Mouse (Mus musculus) neural tube, embryonic 10.5 days (tissue): Measurements from ENCODE around the gene Clec2i.
"Not testable (repeated sequence)": the region's sequence is repeated elsewhere in the genome, so short reads cannot be mapped to it uniquely, and the experiment has no call there.

ENCODE experiments used
- DNase-seq: peaks from one replicate; pipeline ENCODE4 v3.0.0-alpha.2; 2017; ENCODE audit warnings: low spot score; ENCODE audit errors: extremely low spot score

Clec2i gene

DNA sequence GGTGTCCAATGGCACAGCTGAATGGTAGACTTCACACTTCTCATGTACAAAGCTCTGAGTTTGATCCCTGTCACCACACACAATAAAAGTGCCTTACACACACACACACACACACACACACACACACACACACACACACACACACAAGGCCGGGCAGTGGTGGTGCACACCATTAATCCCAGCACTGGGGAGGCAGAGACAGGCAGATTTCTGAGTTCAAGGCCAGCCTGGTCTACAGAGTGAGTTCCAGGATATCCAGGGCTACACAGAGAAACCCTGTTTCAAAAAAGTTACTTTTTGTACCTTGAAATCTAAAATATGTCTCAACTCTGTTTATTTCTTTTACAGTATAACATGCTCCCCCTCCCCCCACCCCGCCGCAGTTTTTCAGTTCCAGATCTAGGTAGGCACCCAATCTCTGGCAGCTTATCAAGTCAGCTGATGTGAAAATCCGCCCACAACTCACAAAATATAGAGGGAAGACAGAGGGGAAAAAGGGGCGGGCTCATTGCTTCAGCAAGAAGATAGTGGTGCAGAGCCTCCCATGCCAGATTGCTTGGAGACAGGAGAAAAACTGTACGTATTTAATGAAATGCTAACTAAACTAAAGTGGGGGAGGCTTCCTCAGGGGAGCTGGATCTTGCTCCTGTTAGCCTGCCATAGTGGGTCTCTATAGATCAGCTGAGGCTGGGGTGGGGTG is at the start of gene Clec2i:
Gene Clec2i (plus strand): TSS at position 498 of the 700 bp plus-strand sequence.
- not testable (repeated sequence) for DNase-seq

DNA sequence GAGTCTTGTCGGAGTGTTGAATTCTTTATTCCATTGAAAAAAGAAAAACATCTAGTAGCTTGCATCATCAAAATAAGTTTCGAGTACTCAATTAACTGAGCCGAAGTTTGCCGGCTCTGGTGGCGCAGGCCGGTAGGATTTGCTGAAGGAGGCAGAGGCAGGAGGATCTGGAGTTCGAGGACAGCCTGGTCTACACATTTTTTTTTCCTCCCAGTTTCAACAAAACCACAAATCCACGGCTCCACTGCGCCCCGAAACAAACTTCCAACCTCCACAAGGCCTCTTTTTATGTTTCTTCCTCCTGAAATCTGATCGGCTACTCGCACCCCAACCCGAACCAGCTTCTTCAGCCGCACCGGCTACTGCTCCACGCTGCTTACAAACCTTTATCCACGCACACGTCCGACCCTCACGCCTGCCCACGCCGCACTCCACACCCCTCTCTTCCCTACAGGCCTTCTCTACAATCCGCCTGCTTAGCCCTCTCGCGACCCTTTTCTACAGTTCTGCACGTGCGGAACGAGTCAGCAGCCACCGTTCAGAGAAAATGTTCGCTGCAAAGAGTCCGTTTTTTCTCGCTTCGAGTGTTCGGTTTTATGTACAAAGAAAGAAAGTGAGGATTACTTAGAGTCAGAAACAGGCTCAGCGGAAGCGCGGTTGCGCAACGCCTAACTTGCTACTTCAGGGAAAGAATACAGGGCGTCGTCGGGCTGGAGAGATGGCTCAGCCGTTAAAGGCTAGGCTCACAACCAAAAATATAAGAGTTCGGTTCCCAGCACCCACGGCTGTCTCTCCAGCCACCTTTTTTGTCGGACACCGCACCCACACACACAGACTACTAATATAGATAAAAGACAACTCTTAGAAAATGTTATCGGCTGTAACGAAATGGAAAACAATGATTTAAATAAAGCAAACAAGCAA is 48.8 kb upstream of the Clec2i start:
- DNase-seq, result peak; percentile 91

DNA sequence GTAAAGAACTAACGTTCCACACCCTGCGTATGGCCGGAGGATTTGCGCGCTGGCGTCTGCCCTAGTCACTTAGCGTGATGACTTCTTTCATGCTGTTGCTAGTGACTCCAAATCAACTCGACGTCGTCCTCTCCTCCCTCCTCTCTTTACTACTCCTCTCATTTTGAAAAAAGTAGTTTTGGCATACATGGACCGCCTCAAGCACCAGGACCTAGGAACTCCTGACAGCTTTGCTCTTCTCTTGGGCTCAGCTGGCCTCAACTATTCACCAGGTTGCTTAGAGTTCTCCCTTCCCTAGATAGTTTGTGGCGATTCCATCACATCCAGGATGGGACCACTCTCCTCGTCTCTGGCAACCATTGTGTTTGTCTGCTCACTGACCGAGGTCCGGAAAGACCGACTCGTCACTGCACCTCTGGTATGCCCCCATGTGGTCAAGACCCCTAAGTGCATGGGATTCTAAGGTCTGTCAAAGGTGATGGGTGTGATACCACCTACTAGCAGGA is 48.1 kb upstream of the Clec2i start:
- DNase-seq, result peak; percentile 85

DNA sequence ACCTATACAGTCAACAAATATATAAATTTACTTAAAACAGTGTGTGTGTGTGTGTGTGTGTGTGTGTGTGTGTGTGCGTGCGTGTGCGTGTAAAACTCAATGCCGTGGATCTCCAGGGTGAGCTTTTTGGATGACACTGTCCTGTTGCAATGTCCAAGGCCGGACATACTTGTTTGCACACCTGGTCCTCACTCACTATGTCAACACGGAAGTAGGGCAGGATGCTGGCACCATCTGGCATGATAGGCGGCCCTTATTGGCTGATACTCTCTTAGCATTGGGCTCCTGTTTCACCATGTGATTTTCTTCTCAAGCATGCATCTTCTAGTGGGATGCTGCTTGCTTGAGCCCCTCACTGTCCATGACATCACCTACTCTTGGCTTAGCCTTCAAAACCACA is 47.5 kb upstream of the Clec2i start:
- DNase-seq, result peak; percentile 23

DNA sequence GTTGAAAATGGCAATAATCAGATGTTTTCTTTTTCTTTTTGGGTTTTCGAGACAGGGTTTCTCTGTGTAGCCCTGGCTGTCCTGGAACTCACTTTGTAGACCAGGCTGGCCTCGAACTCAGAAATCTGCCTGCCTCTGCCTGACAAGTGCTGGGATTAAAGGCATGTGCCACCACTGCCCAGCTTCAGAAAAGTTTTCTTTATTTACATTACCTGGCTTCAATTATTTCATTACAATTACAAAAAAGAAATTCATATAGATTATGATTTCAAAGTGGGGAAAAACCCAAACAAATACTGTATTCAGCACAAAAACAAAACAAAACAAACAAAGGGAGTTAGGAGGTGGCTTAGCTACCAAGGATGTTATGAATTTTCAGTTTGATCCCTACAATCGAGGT is 46.7 kb upstream of the Clec2i start:
- DNase-seq, result not testable (repeated sequence)

DNA sequence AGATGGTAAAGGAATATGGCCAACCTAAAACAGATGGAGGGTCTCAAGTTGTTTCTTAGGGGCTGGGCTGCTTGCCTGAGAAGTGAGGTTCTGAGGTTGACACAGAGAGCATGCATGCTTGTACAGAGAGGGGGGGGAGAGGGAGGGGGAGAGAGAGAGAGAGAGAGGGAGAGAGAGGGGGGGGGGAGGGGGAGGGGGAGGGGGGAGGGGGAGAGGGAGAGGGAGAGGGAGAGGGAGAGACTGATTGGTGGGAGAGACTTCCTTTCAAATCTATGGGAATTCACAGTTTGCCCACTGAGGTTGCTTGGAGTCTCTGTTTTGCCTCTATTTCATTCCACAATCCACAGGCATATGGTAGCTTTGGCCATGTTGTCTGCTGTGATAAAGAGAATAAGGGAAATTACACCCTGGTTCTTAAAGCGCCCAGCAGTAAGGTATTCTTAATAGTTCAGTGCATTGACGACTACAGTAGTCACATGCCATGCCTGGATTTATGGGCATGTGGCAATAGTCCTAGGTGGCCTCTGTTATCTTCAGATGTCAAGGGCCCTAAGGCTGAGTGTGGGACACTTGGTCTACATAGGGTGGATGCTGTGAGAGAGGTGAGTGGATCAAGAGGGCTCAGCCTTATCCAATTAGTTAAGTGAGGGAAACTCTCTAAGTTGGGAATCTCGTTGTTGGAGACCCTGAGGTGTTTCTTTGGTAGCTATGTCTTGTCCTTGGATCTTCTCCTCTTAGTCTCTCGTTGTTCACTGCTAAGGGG is 45.9 kb upstream of the Clec2i start:
- no peak for DNase-seq

DNA sequence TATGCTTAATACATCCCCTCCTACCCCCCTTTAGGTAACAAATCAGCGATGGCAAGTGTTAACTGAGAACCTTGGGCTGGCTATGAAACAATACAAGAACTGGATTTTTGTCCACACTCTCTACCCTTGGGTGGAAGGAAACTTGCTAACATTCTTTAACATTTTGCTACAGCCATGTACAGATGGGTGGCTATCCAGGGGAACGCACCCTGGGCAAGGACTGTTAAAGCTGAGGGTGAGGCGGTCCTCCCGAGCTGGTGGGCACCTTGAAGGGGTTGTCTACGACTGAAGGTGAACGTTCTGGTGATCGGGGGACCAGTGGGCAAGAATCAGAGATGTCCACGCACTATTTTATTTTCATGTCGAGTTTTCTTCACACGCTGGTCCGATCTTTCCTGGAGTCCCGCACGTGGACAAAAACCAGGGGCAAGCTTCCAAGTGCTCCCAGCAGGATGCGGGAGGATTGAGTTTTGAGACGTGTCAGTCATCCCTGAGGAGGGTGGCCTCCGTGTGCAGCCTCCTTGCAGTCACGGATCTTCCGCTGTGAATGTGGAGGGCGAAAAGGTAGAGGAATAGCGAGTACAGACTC is 44.9 kb upstream of the Clec2i start:
- DNase-seq, result no peak

DNA sequence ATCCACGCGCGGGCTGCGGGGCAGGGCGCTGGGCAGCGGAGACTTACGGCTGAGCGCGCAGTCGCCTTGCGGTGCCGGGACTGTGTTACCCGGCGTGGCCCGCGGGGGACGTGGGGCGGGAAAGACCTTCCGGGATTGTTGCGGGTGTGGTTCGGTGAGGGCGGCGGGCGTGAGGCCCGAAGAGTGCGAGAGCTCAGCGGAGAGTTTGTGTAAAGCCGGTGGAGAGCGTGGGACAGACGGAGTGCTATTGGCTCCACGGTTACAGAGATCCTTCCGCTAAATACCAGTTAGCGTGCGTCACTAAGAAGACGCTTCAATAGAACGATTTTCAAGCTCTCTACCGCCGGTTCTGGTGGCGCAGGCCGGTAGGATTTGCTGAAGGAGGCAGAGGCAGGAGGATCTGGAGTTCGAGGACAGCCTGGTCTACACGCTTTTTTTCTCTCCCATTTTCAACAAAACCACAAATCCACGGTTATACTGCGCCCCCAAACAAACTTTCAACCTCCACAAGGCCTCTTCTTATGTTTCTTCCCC is 44.4 kb upstream of the Clec2i start:
- peak; percentile 98 for DNase-seq

DNA sequence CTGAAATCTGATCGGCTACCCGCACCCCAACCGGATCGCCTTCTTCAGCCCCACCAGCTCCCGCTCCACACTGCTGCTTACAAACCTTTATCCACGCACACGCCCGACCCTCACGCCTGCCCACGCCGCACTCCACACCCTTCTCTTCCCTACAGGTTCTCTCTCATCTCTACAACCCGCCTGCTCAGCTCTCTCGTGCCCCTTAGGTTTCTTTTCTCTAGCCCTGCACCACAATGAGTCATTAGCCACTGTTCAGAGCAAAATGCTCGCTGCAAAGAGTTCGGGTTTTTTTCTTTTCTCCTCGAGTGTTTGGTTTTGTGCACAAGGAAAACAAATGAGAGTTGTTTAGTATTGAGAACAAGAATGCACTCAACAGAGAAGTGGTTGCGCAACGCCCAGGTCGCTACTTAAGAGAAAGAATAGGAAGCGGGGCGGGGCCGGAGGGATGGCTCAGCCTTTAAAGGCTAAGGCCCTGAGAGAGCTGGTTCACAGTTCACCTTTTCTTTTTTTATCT is 43.9 kb upstream of the Clec2i start:
- peak; percentile 68 for DNase-seq

DNA sequence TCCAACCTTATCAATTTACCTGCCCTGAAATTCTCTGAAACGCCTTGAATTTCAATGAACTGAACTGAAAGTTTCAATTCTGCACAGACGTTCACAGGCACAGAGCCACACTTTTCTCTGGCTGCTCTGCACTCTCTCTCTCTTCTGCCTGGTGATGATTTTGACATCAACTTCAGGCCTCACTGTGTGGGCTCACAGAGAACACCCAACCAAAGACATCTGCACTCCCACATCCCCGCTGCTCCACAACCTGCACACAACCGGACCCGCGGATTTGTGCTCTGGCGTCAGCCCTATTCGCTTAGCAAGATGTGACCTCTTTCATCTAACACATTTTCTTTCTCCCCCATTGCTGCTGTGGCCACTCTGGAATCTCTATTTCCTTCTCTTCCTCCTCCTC is 43.3 kb upstream of the Clec2i start:
- DNase-seq, result no peak

DNA sequence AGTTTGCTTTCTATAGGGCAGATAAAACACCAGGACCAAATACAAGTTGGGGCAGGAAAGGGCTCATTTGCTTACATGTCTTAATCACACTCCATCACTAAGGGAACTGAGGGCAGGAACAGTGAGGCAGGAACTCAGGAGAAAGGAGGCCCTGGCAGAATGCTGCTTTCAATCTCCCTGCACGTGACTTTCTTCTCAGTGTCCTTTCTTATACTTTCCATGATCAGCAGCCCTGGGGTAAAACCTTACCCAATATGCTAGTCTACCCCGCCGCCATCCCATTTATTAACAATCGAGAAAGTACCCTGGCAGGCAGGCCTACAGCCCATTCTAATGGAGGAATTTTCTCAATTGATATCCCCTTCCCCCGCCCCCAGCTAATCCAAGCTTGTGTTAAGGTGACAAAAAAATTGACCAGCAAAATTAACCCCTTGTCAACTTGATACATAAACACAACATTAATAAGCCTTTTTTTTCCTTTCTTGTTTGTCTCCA is 42.8 kb upstream of the Clec2i start:
- DNase-seq, result no peak

- DNase-seq, result peak; percentile 95
Measured at GRCm38 (mm10) chr6:128845319-128845979, 41.9 kb upstream of the Clec2i start.

- no peak for DNase-seq
Measured at GRCm38 (mm10) chr6:128845998-128846542, 41.3 kb upstream of the Clec2i start.

DNA sequence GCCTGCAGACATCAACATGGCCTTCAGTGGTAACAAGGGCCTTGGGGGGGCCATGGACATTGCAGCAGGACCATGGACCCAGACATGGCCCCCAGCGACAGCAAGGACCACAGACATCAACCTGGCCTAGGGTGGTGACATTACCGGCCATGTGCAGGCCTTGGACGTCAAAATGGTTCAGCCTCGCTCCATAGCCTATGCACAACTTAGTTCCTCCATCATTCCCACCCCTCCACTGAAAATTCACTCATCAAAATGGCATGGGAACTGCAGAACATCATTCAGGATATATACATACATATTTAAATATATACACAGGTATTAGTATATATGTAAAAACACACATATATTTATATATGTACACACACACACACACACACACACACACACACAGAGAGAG is 40.0 kb upstream of the Clec2i start:
- no peak for DNase-seq

GRCm38 (mm10) chr6:128849902-128850301 is 37.5 kb upstream of the Clec2i start:
- peak; percentile 65 for DNase-seq

- no peak for DNase-seq
Measured at GRCm38 (mm10) chr6:128850671-128851070, 36.7 kb upstream of the Clec2i start.

DNA sequence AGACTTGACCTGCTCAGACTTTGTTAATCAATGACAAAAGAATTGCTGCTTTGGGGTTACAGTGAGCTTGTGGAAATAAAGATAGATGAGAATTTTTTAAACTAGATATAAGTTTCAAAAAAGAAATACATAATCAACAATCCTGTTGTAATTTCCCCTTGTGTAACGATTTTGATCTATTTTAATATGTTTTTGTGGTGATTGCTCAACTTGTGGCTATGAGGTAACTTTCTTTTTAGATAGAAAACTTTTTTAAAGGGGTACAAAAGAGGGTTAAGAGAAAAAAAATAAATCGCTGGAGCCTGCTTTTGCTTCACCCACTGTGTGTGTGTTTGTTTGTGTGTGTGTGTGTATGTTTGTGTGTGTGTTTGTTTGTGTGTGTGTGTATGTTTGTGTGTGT is 36.2 kb upstream of the Clec2i start:
- DNase-seq, result no peak

DNA sequence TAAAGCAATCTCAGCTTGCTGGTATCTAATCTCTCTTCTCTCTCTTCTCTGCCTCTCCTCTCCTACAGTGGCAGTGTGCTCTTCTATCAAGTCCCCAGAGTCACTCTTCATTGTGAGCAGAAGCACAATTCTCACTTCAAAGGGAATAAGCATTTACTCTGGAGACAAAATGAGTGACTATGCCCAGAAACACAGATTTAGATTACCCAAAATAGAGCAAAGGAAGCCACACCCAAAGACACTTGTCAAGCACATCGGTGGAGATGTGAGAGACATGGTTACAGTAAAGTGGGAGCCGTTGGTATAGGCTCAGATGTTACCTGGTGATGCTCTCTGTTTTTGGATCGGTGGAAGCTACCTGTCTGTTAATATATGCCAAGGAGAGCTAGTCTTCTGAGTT is 34.6 kb upstream of the Clec2i start:
- no peak for DNase-seq

GRCm38 (mm10) chr6:128854024-128854820 is 33.2 kb upstream of the Clec2i start:
- DNase-seq, result peak; percentile 61
